Mouse (Mus musculus): ENCODE data around the gene Tbx21.

Gene Tbx21

GRCm38 (mm10) chr11:97083401-97084140 is 31.6 kb downstream of the Tbx21 start:
- DNase-seq (ENCODE audit: low spot score) = no peak

- DNase-seq (ENCODE audit: low spot score) = no peak
Measured at GRCm38 (mm10) chr11:97082977-97083376, 32.2 kb downstream of the Tbx21 start.

- DNase-seq (ENCODE audit: low spot score) = no peak
Measured at GRCm38 (mm10) chr11:97080291-97080690, 34.8 kb downstream of the Tbx21 start.

GRCm38 (mm10) chr11:97078751-97079150 is 36.4 kb downstream of the Tbx21 start:
- no peak for DNase-seq (ENCODE audit: low spot score)

GRCm38 (mm10) chr11:97074235-97074634 is 40.9 kb downstream of the Tbx21 start:
- DNase-seq (ENCODE audit: low spot score) = no peak

GRCm38 (mm10) chr11:97072533-97072932 is 42.6 kb downstream of the Tbx21 start:
- DNase-seq (ENCODE audit: low spot score) = no peak

- DNase-seq (ENCODE audit: low spot score) = no peak
Measured at GRCm38 (mm10) chr11:97071129-97071528, 44.0 kb downstream of the Tbx21 start.

- DNase-seq (ENCODE audit: low spot score) = no peak
Measured at GRCm38 (mm10) chr11:97069770-97070169, 45.4 kb downstream of the Tbx21 start.

- no peak for DNase-seq (ENCODE audit: low spot score)
Measured at GRCm38 (mm10) chr11:97069333-97069732, 45.8 kb downstream of the Tbx21 start.

- DNase-seq (ENCODE audit: low spot score) = no peak
Measured at GRCm38 (mm10) chr11:97066656-97067360, 48.3 kb downstream of the Tbx21 start.

GRCm38 (mm10) chr11:97065538-97066295 is 49.4 kb downstream of the Tbx21 start:
- no peak for DNase-seq (ENCODE audit: low spot score)

GRCm38 (mm10) chr11:97063921-97064295 is 51.2 kb downstream of the Tbx21 start:
- no peak for DNase-seq (ENCODE audit: low spot score)

GRCm38 (mm10) chr11:97063274-97063920 is 51.7 kb downstream of the Tbx21 start:
- DNase-seq (ENCODE audit: low spot score) = no peak

- no peak for DNase-seq (ENCODE audit: low spot score)
Measured at GRCm38 (mm10) chr11:97052219-97052646, 62.9 kb downstream of the Tbx21 start.

- no peak for DNase-seq (ENCODE audit: low spot score)
Measured at GRCm38 (mm10) chr11:97050944-97051586, 64.1 kb downstream of the Tbx21 start.

GRCm38 (mm10) chr11:97050216-97050943 is 64.8 kb downstream of the Tbx21 start, which contains the start of gene Osbpl7:
Osbpl7 (plus strand) TSS chr11:97050628.
- peak; percentile 75 for DNase-seq (ENCODE audit: low spot score)

- DNase-seq (ENCODE audit: low spot score) = no peak
Measured at GRCm38 (mm10) chr11:97049492-97050085, 65.5 kb downstream of the Tbx21 start.

GRCm38 (mm10) chr11:97048090-97048650 is 67.0 kb downstream of the Tbx21 start:
- DNase-seq (ENCODE audit: low spot score) = peak; percentile 62
